Mouse (Mus musculus) MEL (cell line): ENCODE measurements around the gene Smg5.

ENCODE experiments used
- CTCF ChIP-seq, 3 experiments: IDR thresholded peaks in 2 of 3; conservative IDR thresholded peaks in 1 of 3; 2 replicates each; pipeline ENCODE4 v1.5.1; 2011 to 2012; ENCODE audit warnings: low read length in 3 of 3, low read depth in 2 of 3, mild to moderate bottlenecking in 2 of 3, improper control_type of control experiment in 1 of 3, inconsistent platforms in 1 of 3, mixed read lengths in 1 of 3, moderate library complexity in 1 of 3; ENCODE audit not compliant: control insufficient read depth in 1 of 3, insufficient read depth in 1 of 3, poor library complexity in 1 of 3, severe bottlenecking in 1 of 3
- EP300 ChIP-seq, 2 experiments: IDR thresholded peaks; 2 replicates each; pipeline ENCODE4 v1.6.1; 2011; ENCODE audit warnings: improper control_type of control experiment in 2 of 2, low read length in 2 of 2, low read depth in 1 of 2, mild to moderate bottlenecking in 1 of 2
- GATA1 ChIP-seq: IDR thresholded peaks from 2 replicates; pipeline ENCODE4 v1.6.1; 2011; ENCODE audit warnings: low read depth, low read length, improper control_type of control experiment
- MAX ChIP-seq: IDR thresholded peaks from 2 replicates; pipeline ENCODE4 v1.6.1; 2011; ENCODE audit warnings: low read length, improper control_type of control experiment
- NRF1 ChIP-seq: IDR thresholded peaks from 2 replicates; pipeline ENCODE4 v1.6.1; 2014; ENCODE audit warnings: low read depth, mild to moderate bottlenecking, inconsistent platforms, low read length, improper control_type of control experiment, moderate library complexity; ENCODE audit not compliant: poor library complexity, insufficient read depth, severe bottlenecking
- POLR2A ChIP-seq, 2 experiments: IDR thresholded peaks; 2 replicates each; pipeline ENCODE4 v1.6.1; 2011 to 2012; ENCODE audit warnings: low read length in 2 of 2, mild to moderate bottlenecking in 2 of 2, control low read depth in 1 of 2, improper control_type of control experiment in 1 of 2, low read depth in 1 of 2, moderate library complexity in 1 of 2; ENCODE audit not compliant: control insufficient read depth in 1 of 2, insufficient read depth in 1 of 2, poor library complexity in 1 of 2
- RAD21 ChIP-seq: IDR thresholded peaks from 2 replicates; pipeline ENCODE4 v1.6.1; 2011; ENCODE audit warnings: mild to moderate bottlenecking, low read depth, low read length, improper control_type of control experiment
- RCOR1 ChIP-seq: IDR thresholded peaks from 2 replicates; pipeline ENCODE4 v1.6.1; 2012; ENCODE audit warnings: low read depth, mild to moderate bottlenecking, inconsistent platforms, low read length, improper control_type of control experiment
- TCF12 ChIP-seq: IDR thresholded peaks from 2 replicates; pipeline ENCODE4 v1.6.1; 2014; ENCODE audit warnings: low read depth, mild to moderate bottlenecking, inconsistent platforms, low read length, improper control_type of control experiment, moderate library complexity
- UBTF ChIP-seq: IDR thresholded peaks from 2 replicates; pipeline ENCODE4 v1.6.1; 2012; ENCODE audit warnings: low read depth, mild to moderate bottlenecking, inconsistent platforms, low read length, improper control_type of control experiment, moderate library complexity, borderline replicate concordance; ENCODE audit not compliant: insufficient read depth
- USF1 ChIP-seq: IDR thresholded peaks from 2 replicates; pipeline ENCODE4 v1.6.1; 2014; ENCODE audit warnings: low read depth, mild to moderate bottlenecking, inconsistent platforms, low read length, improper control_type of control experiment, moderate library complexity
- USF2 ChIP-seq, 2 experiments: IDR thresholded peaks; 2 replicates each; pipeline ENCODE4 v1.6.1; 2011 to 2012; ENCODE audit warnings: improper control_type of control experiment in 2 of 2, low read length in 2 of 2, borderline replicate concordance in 1 of 2, inconsistent platforms in 1 of 2, low read depth in 1 of 2, mild to moderate bottlenecking in 1 of 2; ENCODE audit not compliant: insufficient read depth in 1 of 2
- ZC3H11A ChIP-seq: IDR thresholded peaks from 2 replicates; pipeline ENCODE4 v1.6.1; 2012; ENCODE audit warnings: low read depth, mild to moderate bottlenecking, inconsistent platforms, low read length, improper control_type of control experiment

DNA sequence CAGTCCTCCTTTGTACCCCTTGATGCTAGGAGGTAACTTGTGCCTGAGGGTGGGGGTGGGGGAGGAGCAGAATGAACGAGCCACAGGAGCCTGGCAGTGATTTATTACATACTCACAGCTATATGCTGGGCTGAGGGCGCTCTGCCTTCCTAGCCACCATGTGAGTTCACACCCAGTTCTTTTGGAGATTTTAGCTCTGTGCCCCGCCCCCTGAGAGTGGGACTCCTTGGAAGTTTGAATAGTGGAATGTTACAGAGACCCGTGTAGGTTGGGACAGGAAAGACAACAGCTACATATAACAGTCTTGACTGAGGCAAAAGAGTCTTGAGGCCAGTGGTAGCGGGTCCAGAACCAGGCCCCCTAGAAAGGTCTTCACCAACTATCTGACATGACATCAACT is 7.1 kb upstream of the Smg5 start:
- TF ChIP-seq USF1 (no peak), CTCF (IDR thresholded peaks at IDR 0.05 in 2 of 3, conservative IDR thresholded peaks at IDR 0.05 in 1 of 3; ENCODE audit: control insufficient read depth in 1 of 3, insufficient read depth in 1 of 3, low read depth in 2 of 3, low read length in 3 of 3, poor library complexity in 1 of 3, severe bottlenecking in 1 of 3) (no peak), POLR2A (IDR thresholded peaks at IDR 0.05; ENCODE audit: control insufficient read depth in 1 of 2, insufficient read depth in 1 of 2, low read depth in 1 of 2, low read length in 2 of 2, poor library complexity in 1 of 2) (no peak), NRF1 (no peak), UBTF (no peak), ZC3H11A (no peak), RAD21 (no peak), RCOR1 (no peak), TCF12 (no peak), EP300 (IDR thresholded peaks at IDR 0.05; ENCODE audit: low read depth in 1 of 2, low read length in 2 of 2) (no peak), USF2 (IDR thresholded peaks at IDR 0.05; ENCODE audit: borderline replicate concordance in 1 of 2, insufficient read depth in 1 of 2, low read depth in 1 of 2, low read length in 2 of 2) (no peak), GATA1 (no peak), MAX (no peak)
